Mouse (Mus musculus) lung, embryonic 15.5 days (tissue): Measurements from ENCODE around the gene Map2k3. TPM values are rescaled to one million over a fixed set of nuclear protein-coding genes. Genes with fewer than 3 reads are reported as not detected.

Experiments used
- ATAC-seq: fragments of 200-750 bp; cut with Nextera tagmentation; 2 replicates; pipeline ENCODE4 v1.8.0; 2017; ENCODE audit warnings: moderate number of reproducible peaks, borderline replicate concordance; ENCODE audit not compliant: low FRiP score, low TSS enrichment; ENCODE audit errors: extremely low read depth
- H3K27ac ChIP-seq: fragments of 300-500 bp; sonication (generic); 2 replicates; pipeline ENCODE4 v1.5.1; 2015; ENCODE audit warnings: moderate library complexity, mild to moderate bottlenecking, inconsistent platforms
- H3K27me3 ChIP-seq: fragments of 300-500 bp; sonication (generic); 2 replicates; pipeline ENCODE4 v1.6.1; 2015; ENCODE audit warnings: inconsistent platforms
- H3K36me3 ChIP-seq: fragments of 300-500 bp; sonication (generic); 2 replicates; pipeline ENCODE4 v1.6.1; 2015; ENCODE audit warnings: inconsistent platforms
- H3K4me1 ChIP-seq: fragments of 300-500 bp; sonication (generic); 2 replicates; pipeline ENCODE4 v1.6.1; 2015; ENCODE audit warnings: inconsistent platforms
- H3K4me2 ChIP-seq: fragments of 300-500 bp; sonication (generic); 2 replicates; pipeline ENCODE4 v1.6.1; 2015; ENCODE audit warnings: inconsistent platforms, mild to moderate bottlenecking, moderate library complexity
- H3K4me3 ChIP-seq: fragments of 300-500 bp; sonication (generic); 2 replicates; pipeline ENCODE4 v1.5.1; 2015; ENCODE audit warnings: mild to moderate bottlenecking, inconsistent platforms
- H3K9ac ChIP-seq: fragments of 300-500 bp; sonication (generic); 2 replicates; pipeline ENCODE4 v1.6.1; 2015; ENCODE audit warnings: inconsistent platforms
- H3K9me3 ChIP-seq: fragments of 300-500 bp; sonication (generic); 2 replicates; pipeline ENCODE4 v1.6.1; 2016; ENCODE audit warnings: inconsistent platforms
- WGBS: fragments of 180-500 bp; shearing (Covaris S2); methylation state at CpG from one replicate; pipeline ENCODE4 v1.1.7; 2015; 5-methylcytosine and 5-hydroxymethylcytosine counted together
- polyA plus RNA-seq: library from polyadenylated mRNA; unstranded; fragments of >200 nt; fragmentation: Nextera tagmentation; extraction: Ambion mirVana; gene quantifications from 2 replicates; pipeline ENCODE4 v1.2.1, GENCODE M21; 2015

Map2k3 gene
- polyA plus RNA-seq, 1 experiment from 2014 or later, result 115 TPM

- ATAC-seq, result peak; percentile 70; the same call in 1 of the 2 replicates
- WGBS, result 31% methylated on average over 6 of the region's 6 CpGs
- H3K9ac ChIP-seq, result no peak overlapping the region
- no peak overlapping the region for H3K4me3 ChIP-seq
- H3K27ac ChIP-seq, result peak overlapping the region; percentile 35
- H3K9me3 ChIP-seq, result no peaks in the 10 kb centered on the region
- H3K4me2 ChIP-seq, result no peak overlapping the region
- peaks cover 5% of the 10 kb centered on the region; the same call in 1 of the 2 replicates for H3K4me1 ChIP-seq
- no peaks in the 10 kb centered on the region for H3K27me3 ChIP-seq
- no peaks in the 10 kb centered on the region for H3K36me3 ChIP-seq
These were observed 35.1 kb downstream of the Map2k3 start for GRCm38 (mm10) chr11:60966974-60967373.

GRCm38 (mm10) chr11:60975097-60975496 lies 43.3 kb downstream of the Map2k3 start:
- H3K9ac ChIP-seq, result no peak overlapping the region
- no peaks in the 10 kb centered on the region for H3K9me3 ChIP-seq
- H3K4me3 ChIP-seq, result no peak overlapping the region
- H3K27me3 ChIP-seq, result no peaks in the 10 kb centered on the region
- 0 out of 2 replicates have a peak, but pooled peaks cover 7% of the 10 kb centered on the region for H3K4me1 ChIP-seq
- no peaks in the 10 kb centered on the region for H3K36me3 ChIP-seq
- H3K4me2 ChIP-seq, result no peak overlapping the region
- H3K27ac ChIP-seq, result no peak overlapping the region
- ATAC-seq, result no peak
- 55% methylated on average over 11 of the region's 11 CpGs for WGBS

- Histone ChIP-seq H3K4me1 (0 out of 2 replicates have a peak, but pooled peaks cover 7% of the 10 kb centered on the region), H3K27ac (no peak overlapping the region), H3K4me2 (no peak overlapping the region), H3K36me3 (no peaks in the 10 kb centered on the region), H3K27me3 (no peaks in the 10 kb centered on the region), H3K4me3 (no peak overlapping the region), H3K9me3 (no peaks in the 10 kb centered on the region), H3K9ac (no peak overlapping the region)
- 70% methylated on average over 2 of the region's 2 CpGs for WGBS
- no peak for ATAC-seq
These were observed 44.4 kb downstream of the Map2k3 start for GRCm38 (mm10) chr11:60976234-60976633.

- Histone ChIP-seq H3K36me3 (no peaks in the 10 kb centered on the region), H3K27me3 (no peaks in the 10 kb centered on the region), H3K27ac (no peak overlapping the region), H3K4me3 (no peak overlapping the region), H3K4me2 (no peak overlapping the region), H3K9me3 (no peaks in the 10 kb centered on the region), H3K9ac (no peak overlapping the region), H3K4me1 (peaks cover 7% of the 10 kb centered on the region)
- no peak for ATAC-seq
- WGBS, result 30% methylated on average over 8 of the region's 8 CpGs
These were observed 44.9 kb downstream of the Map2k3 start for GRCm38 (mm10) chr11:60976742-60977141.

GRCm38 (mm10) chr11:60977153-60977552 lies 45.3 kb downstream of the Map2k3 start:
- Histone ChIP-seq H3K36me3 (no peaks in the 10 kb centered on the region), H3K27ac (no peak overlapping the region), H3K9ac (no peak overlapping the region), H3K27me3 (no peaks in the 10 kb centered on the region), H3K9me3 (no peaks in the 10 kb centered on the region), H3K4me2 (no peak overlapping the region), H3K4me3 (no peak overlapping the region), H3K4me1 (peaks cover 11% of the 10 kb centered on the region)
- WGBS, result 52% methylated on average over 3 of the region's 3 CpGs
- ATAC-seq, result no peak

- no peak overlapping the region for H3K4me3 ChIP-seq
- no peaks in the 10 kb centered on the region for H3K36me3 ChIP-seq
- WGBS, result 45% methylated on average over 2 of the region's 2 CpGs
- no peak overlapping the region for H3K27ac ChIP-seq
- H3K9me3 ChIP-seq, result no peaks in the 10 kb centered on the region
- peaks cover 15% of the 10 kb centered on the region for H3K4me1 ChIP-seq
- H3K4me2 ChIP-seq, result no peak overlapping the region
- ATAC-seq, result no peak
- H3K9ac ChIP-seq, result no peak overlapping the region
- no peaks in the 10 kb centered on the region for H3K27me3 ChIP-seq
These were observed 46.8 kb downstream of the Map2k3 start for GRCm38 (mm10) chr11:60978658-60979057.

- H3K27ac ChIP-seq, result no peak overlapping the region
- H3K4me2 ChIP-seq, result no peak overlapping the region
- peaks cover 15% of the 10 kb centered on the region for H3K4me1 ChIP-seq
- no peak for ATAC-seq
- no peaks in the 10 kb centered on the region for H3K36me3 ChIP-seq
- H3K9me3 ChIP-seq, result no peaks in the 10 kb centered on the region
- H3K9ac ChIP-seq, result no peak overlapping the region
- no peaks in the 10 kb centered on the region for H3K27me3 ChIP-seq
- 59% methylated on average over 5 of the region's 5 CpGs for WGBS
- H3K4me3 ChIP-seq, result no peak overlapping the region
These were observed 48.0 kb downstream of the Map2k3 start for GRCm38 (mm10) chr11:60979788-60980187.

- ATAC-seq, result peak; percentile 69
- Histone ChIP-seq H3K4me3 (no peak overlapping the region), H3K36me3 (no peaks in the 10 kb centered on the region), H3K27me3 (no peaks in the 10 kb centered on the region), H3K9me3 (no peaks in the 10 kb centered on the region), H3K4me2 (no peak overlapping the region), H3K27ac (no peak overlapping the region), H3K9ac (no peak overlapping the region), H3K4me1 (peaks cover 9% of the 10 kb centered on the region)
- 42% methylated on average over 14 of the region's 14 CpGs for WGBS
These were observed 50.1 kb downstream of the Map2k3 start for GRCm38 (mm10) chr11:60981693-60982486.

GRCm38 (mm10) chr11:60984912-60985558 lies 53.2 kb downstream of the Map2k3 start:
- no peak overlapping the region for H3K27ac ChIP-seq
- no peaks in the 10 kb centered on the region for H3K36me3 ChIP-seq
- no peak for ATAC-seq
- no peak overlapping the region for H3K4me3 ChIP-seq
- H3K27me3 ChIP-seq, result no peaks in the 10 kb centered on the region
- no peaks in the 10 kb centered on the region for H3K9me3 ChIP-seq
- no peak overlapping the region for H3K4me2 ChIP-seq
- H3K4me1 ChIP-seq, result peaks cover 9% of the 10 kb centered on the region
- WGBS, result 63% methylated on average over 13 of the region's 13 CpGs
- H3K9ac ChIP-seq, result no peak overlapping the region

- no peak overlapping the region for H3K4me3 ChIP-seq
- WGBS, result 70% methylated on average over 3 of the region's 3 CpGs
- no peaks in the 10 kb centered on the region for H3K9me3 ChIP-seq
- H3K4me2 ChIP-seq, result no peak overlapping the region
- ATAC-seq, result no peak
- no peaks in the 10 kb centered on the region for H3K4me1 ChIP-seq
- H3K9ac ChIP-seq, result no peak overlapping the region
- no peaks in the 10 kb centered on the region for H3K36me3 ChIP-seq
- no peaks in the 10 kb centered on the region for H3K27me3 ChIP-seq
- H3K27ac ChIP-seq, result no peak overlapping the region
These were observed 58.6 kb downstream of the Map2k3 start for GRCm38 (mm10) chr11:60990428-60990827.
